Mouse (Mus musculus) liver, adult 10 weeks (tissue): ENCODE measurements around the gene Cflar. TPM values are rescaled to one million over a fixed set of nuclear protein-coding genes. Genes with fewer than 3 reads are reported as not detected.

Experiments
- polyA plus RNA-seq: library from polyadenylated mRNA; stranded (reverse); fragments of 350-450 nt; fragmentation: Illumina TruSeq; extraction: RNeasy Lipid Tissue Mini Kit (QIAGEN cat#74804); gene quantifications from one replicate; pipeline ENCODE4 v1.2.3, GENCODE M21; 2014; ENCODE audit warnings: low read depth, low replicate concordance

Cflar gene
- 99.9 TPM for polyA plus RNA-seq

GRCm38 (mm10) chr1:58711365-58712016 is at the start of gene Cflar:
Gene Cflar (plus strand): TSS chr1:58711508.

GRCm38 (mm10) chr1:58695810-58696209 is 15.5 kb upstream of the Cflar start, which contains the start of gene Als2cr12:
Gene Als2cr12 (minus strand): TSS chr1:58695989.

GRCm38 (mm10) chr1:58795291-58796058 is 84.2 kb downstream of the Cflar start, which contains the start of gene Casp8:
Gene Casp8 (plus strand): TSS chr1:58795374.

Other genes with a start within 250 kb of the Cflar start
- gene Orc2, start 206.4 kb upstream of the Cflar start, polyA plus RNA-seq = 9.9 TPM
- gene Fam126b, start 125.2 kb upstream of the Cflar start, polyA plus RNA-seq = 20.7 TPM
- gene Ndufb3, start 125.1 kb upstream of the Cflar start, polyA plus RNA-seq = 78.9 TPM
- gene Als2cr12, start 15.5 kb upstream of the Cflar start, polyA plus RNA-seq = 0.69 TPM
- 41.2 TPM for gene Casp8, start 83.9 kb downstream of the Cflar start, polyA plus RNA-seq